Mouse (Mus musculus) MEL (cell line): ENCODE data around the gene Kctd20. TPM values are rescaled to one million over a fixed set of nuclear protein-coding genes. Genes with fewer than 3 reads are reported as not detected.
A peak's percentile ranks its signal among the peaks of the same experiment; 100 is the strongest.

Experiments
- DNase-seq: peaks from one replicate; pipeline ENCODE4 v3.0.0; 2011; ENCODE audit warnings: low read depth, low spot score
- H3K27ac ChIP-seq: 2 replicates; pipeline ENCODE4 v1.5.1; 2012; ENCODE audit warnings: low read depth, mild to moderate bottlenecking, control low read depth, low read length, moderate library complexity; ENCODE audit not compliant: control insufficient read depth
- H3K27me3 ChIP-seq, 2 experiments: fragments of 150-350 bp in 1 of 2; sonication (generic) in 1 of 2; 2 replicates each; pipeline ENCODE4 v1.6.1; 2012; ENCODE audit warnings: low read length in 2 of 2, mild to moderate bottlenecking in 2 of 2, improper control_type of control experiment in 1 of 2, moderate library complexity in 1 of 2; ENCODE audit not compliant: insufficient read depth in 2 of 2, control insufficient read depth in 1 of 2
- H3K36me3 ChIP-seq, 2 experiments: 2 replicates each; pipeline ENCODE4 v1.6.1; 2012 to 2014; ENCODE audit warnings: low read length in 2 of 2, improper control_type of control experiment in 1 of 2, inconsistent platforms in 1 of 2, mild to moderate bottlenecking in 1 of 2; ENCODE audit not compliant: insufficient read depth in 2 of 2, control insufficient read depth in 1 of 2
- H3K4me1 ChIP-seq, 2 experiments: fragments of 150-350 bp in 1 of 2; sonication (generic) in 1 of 2; 2 replicates each; pipeline ENCODE4 v1.6.1; 2012; ENCODE audit warnings: low read length in 2 of 2, improper control_type of control experiment in 1 of 2, mild to moderate bottlenecking in 1 of 2; ENCODE audit not compliant: insufficient read depth in 2 of 2, control insufficient read depth in 1 of 2
- H3K4me3 ChIP-seq, 2 experiments: fragments of 150-350 bp in 1 of 2; sonication (generic) in 1 of 2; 2 replicates each; pipeline ENCODE4 v1.5.1; 2012; ENCODE audit warnings: low read depth in 2 of 2, low read length in 2 of 2, mild to moderate bottlenecking in 2 of 2, moderate library complexity in 2 of 2, control low read depth in 1 of 2, improper control_type of control experiment in 1 of 2; ENCODE audit not compliant: control insufficient read depth in 1 of 2, insufficient read depth in 1 of 2
- H3K79me2 ChIP-seq: 2 replicates; pipeline ENCODE4 v1.6.1; 2012; ENCODE audit warnings: mild to moderate bottlenecking, low read length, moderate library complexity; ENCODE audit not compliant: control insufficient read depth, poor library complexity, insufficient read depth
- H3K9ac ChIP-seq: 2 replicates; pipeline ENCODE4 v1.6.1; 2012; ENCODE audit warnings: low read depth, mild to moderate bottlenecking, control low read depth, low read length, moderate library complexity; ENCODE audit not compliant: control insufficient read depth, poor library complexity, severe bottlenecking
- H3K9me3 ChIP-seq: fragments of 150-350 bp; sonication (generic); replicated peaks from 2 replicates; pipeline ENCODE4 v1.6.1; 2012; ENCODE audit warnings: mild to moderate bottlenecking, low read length, improper control_type of control experiment, moderate library complexity; ENCODE audit not compliant: insufficient read depth
- CHD2 ChIP-seq: IDR thresholded peaks from 2 replicates; pipeline ENCODE4 v1.6.1; 2011; ENCODE audit warnings: low read length, improper control_type of control experiment
- CTCF ChIP-seq, 3 experiments: IDR thresholded peaks in 2 of 3; conservative IDR thresholded peaks in 1 of 3; 2 replicates each; pipeline ENCODE4 v1.5.1; 2011 to 2012; ENCODE audit warnings: low read length in 3 of 3, low read depth in 2 of 3, mild to moderate bottlenecking in 2 of 3, improper control_type of control experiment in 1 of 3, inconsistent platforms in 1 of 3, mixed read lengths in 1 of 3, moderate library complexity in 1 of 3; ENCODE audit not compliant: control insufficient read depth in 1 of 3, insufficient read depth in 1 of 3, poor library complexity in 1 of 3, severe bottlenecking in 1 of 3
- E2F4 ChIP-seq: IDR thresholded peaks from 2 replicates; pipeline ENCODE4 v1.6.1; 2011; ENCODE audit warnings: low read depth, low read length, improper control_type of control experiment, borderline replicate concordance
- ELF1 ChIP-seq: IDR thresholded peaks from 2 replicates; pipeline ENCODE4 v1.6.1; 2014; ENCODE audit warnings: low read depth, mild to moderate bottlenecking, inconsistent platforms, low read length, improper control_type of control experiment, moderate library complexity
- ETS1 ChIP-seq: IDR thresholded peaks from 2 replicates; pipeline ENCODE4 v1.6.1; 2012; ENCODE audit warnings: low read depth, mild to moderate bottlenecking, inconsistent platforms, low read length, improper control_type of control experiment, moderate library complexity
- GATA1 ChIP-seq: IDR thresholded peaks from 2 replicates; pipeline ENCODE4 v1.6.1; 2011; ENCODE audit warnings: low read depth, low read length, improper control_type of control experiment
- JUND ChIP-seq: IDR thresholded peaks from 2 replicates; pipeline ENCODE4 v1.6.1; 2011; ENCODE audit warnings: low read depth, mild to moderate bottlenecking, improper control_type of control experiment, low read length
- MAFK ChIP-seq: IDR thresholded peaks from 2 replicates; pipeline ENCODE4 v1.6.1; 2011; ENCODE audit warnings: low read depth, mild to moderate bottlenecking, low read length, improper control_type of control experiment, borderline replicate concordance
- MAX ChIP-seq: IDR thresholded peaks from 2 replicates; pipeline ENCODE4 v1.6.1; 2011; ENCODE audit warnings: low read length, improper control_type of control experiment
- MAZ ChIP-seq: IDR thresholded peaks from 2 replicates; pipeline ENCODE4 v1.6.1; 2012; ENCODE audit warnings: low read depth, mild to moderate bottlenecking, inconsistent platforms, low read length, improper control_type of control experiment
- MXI1 ChIP-seq: IDR thresholded peaks from 2 replicates; pipeline ENCODE4 v1.6.1; 2011; ENCODE audit warnings: mild to moderate bottlenecking, low read depth, low read length, improper control_type of control experiment
- MYC ChIP-seq: IDR thresholded peaks from 2 replicates; pipeline ENCODE4 v1.6.1; 2011; ENCODE audit warnings: low read depth, mild to moderate bottlenecking, low read length, improper control_type of control experiment, moderate library complexity
- NRF1 ChIP-seq: IDR thresholded peaks from 2 replicates; pipeline ENCODE4 v1.6.1; 2014; ENCODE audit warnings: low read depth, mild to moderate bottlenecking, inconsistent platforms, low read length, improper control_type of control experiment, moderate library complexity; ENCODE audit not compliant: poor library complexity, insufficient read depth, severe bottlenecking
- POLR2A ChIP-seq, 2 experiments: IDR thresholded peaks; 2 replicates each; pipeline ENCODE4 v1.6.1; 2011 to 2012; ENCODE audit warnings: low read length in 2 of 2, mild to moderate bottlenecking in 2 of 2, control low read depth in 1 of 2, improper control_type of control experiment in 1 of 2, low read depth in 1 of 2, moderate library complexity in 1 of 2; ENCODE audit not compliant: control insufficient read depth in 1 of 2, insufficient read depth in 1 of 2, poor library complexity in 1 of 2
- POLR2AphosphoS2 ChIP-seq: IDR thresholded peaks from 2 replicates; pipeline ENCODE4 v1.6.1; 2011; ENCODE audit warnings: low read length, improper control_type of control experiment
- POLR2AphosphoS5 ChIP-seq: IDR thresholded peaks from 2 replicates; pipeline ENCODE4 v1.6.1; 2012; ENCODE audit warnings: low read depth, borderline replicate concordance, mild to moderate bottlenecking, inconsistent platforms, low read length, moderate library complexity, mixed read lengths
- RAD21 ChIP-seq: IDR thresholded peaks from 2 replicates; pipeline ENCODE4 v1.6.1; 2011; ENCODE audit warnings: mild to moderate bottlenecking, low read depth, low read length, improper control_type of control experiment
- RCOR1 ChIP-seq: IDR thresholded peaks from 2 replicates; pipeline ENCODE4 v1.6.1; 2012; ENCODE audit warnings: low read depth, mild to moderate bottlenecking, inconsistent platforms, low read length, improper control_type of control experiment
- TAL1 ChIP-seq: IDR thresholded peaks from 2 replicates; pipeline ENCODE4 v1.6.1; 2012; ENCODE audit warnings: mild to moderate bottlenecking, inconsistent platforms, low read length, moderate library complexity, mixed read lengths
- TBP ChIP-seq: IDR thresholded peaks from 2 replicates; pipeline ENCODE4 v1.8.0; 2011; ENCODE audit warnings: low read depth, low read length, improper control_type of control experiment
- ZC3H11A ChIP-seq: IDR thresholded peaks from 2 replicates; pipeline ENCODE4 v1.6.1; 2012; ENCODE audit warnings: low read depth, mild to moderate bottlenecking, inconsistent platforms, low read length, improper control_type of control experiment
- polyA plus RNA-seq, 2 experiments: library from polyadenylated mRNA; stranded (reverse) in 1 of 2; unstranded in 1 of 2; fragments of >175 nt in 1 of 2; fragments of >200 nt in 1 of 2; gene quantifications; 2 replicates each; pipeline versions ENCODE4 v1.2.1 to v1.2.4; 2012; ENCODE audit warnings: low replicate concordance in 2 of 2, low read depth in 1 of 2; ENCODE audit not compliant: insufficient read length in 2 of 2, insufficient read depth in 1 of 2, missing spikeins in 1 of 2
- total RNA-seq: library from RNA; depleted of rRNA; stranded (reverse); fragments of 300-350 nt; gene quantifications from 2 replicates; pipeline ENCODE4 v1.2.3, GENCODE M21; 2012

Gene Kctd20
- total and polyA plus RNA-seq, 3 experiments, result 41.8 to 65.4 TPM; not detected in 1

DNA sequence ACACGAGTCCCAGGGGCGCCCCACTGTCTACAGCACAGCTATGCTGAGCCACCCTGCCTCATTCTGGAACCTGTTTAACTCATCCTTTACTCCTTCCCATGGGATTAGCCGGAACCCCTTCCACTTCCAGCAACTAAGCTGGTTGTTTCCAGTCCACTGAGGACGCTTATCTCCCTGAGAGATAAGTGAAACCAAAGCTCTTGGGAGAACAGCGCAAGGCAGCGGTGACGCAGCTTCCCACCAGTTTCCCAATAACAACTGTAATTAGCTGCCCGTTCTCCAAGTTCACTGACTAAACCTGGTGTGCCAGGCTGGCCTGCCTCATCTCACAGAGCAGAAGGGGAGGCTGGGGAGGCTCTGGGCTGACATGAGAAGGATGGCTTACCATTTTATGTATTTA lies 30.7 kb upstream of the Kctd20 start (continued):
- no peak for TF ChIP-seq E2F4
- TF ChIP-seq GATA1, result peak; percentile 68; the same call in 1 of the 2 replicates
- TF ChIP-seq CHD2, result no peak
- TF ChIP-seq MXI1, result no peak
- no peak for TF ChIP-seq ELF1
- no peak for TF ChIP-seq RAD21
- TF ChIP-seq TAL1, result no peak
- TF ChIP-seq RCOR1, result 0 out of 2 replicates have a peak, but pooled peaks have one; percentile 34
- TF ChIP-seq TBP, result no peak
- TF ChIP-seq ETS1, result peak; percentile 31; the same call in 1 of the 2 replicates

DNA sequence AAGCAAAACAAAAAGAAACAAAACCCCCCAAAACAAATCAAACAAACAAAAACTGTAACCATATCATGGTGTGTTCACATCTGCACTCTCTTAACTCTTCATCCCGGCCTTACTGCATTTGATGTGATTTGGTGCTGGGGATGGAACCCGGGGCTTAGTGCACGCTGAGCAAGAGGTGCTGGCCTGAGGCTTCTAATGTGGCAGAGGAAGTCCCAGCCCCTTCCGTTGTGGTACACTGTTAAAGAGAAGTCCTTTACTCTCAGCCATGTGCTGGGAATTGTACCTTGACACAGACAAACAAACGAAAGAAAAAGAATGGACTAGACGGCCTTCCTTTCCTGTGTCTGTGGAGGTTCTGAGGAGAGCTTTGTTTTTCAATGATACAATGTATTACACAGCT lies 29.7 kb upstream of the Kctd20 start:
- no peaks in the 10 kb centered on the region for H3K79me2 ChIP-seq
- no peak for DNase-seq
- TF ChIP-seq POLR2AphosphoS5 (no peak), NRF1 (no peak), MAZ (no peak), POLR2AphosphoS2 (no peak), CHD2 (no peak), JUND (no peak), RAD21 (no peak), POLR2A (IDR thresholded peaks at IDR 0.05; ENCODE audit: control insufficient read depth in 1 of 2, insufficient read depth in 1 of 2, low read depth in 1 of 2, low read length in 2 of 2, poor library complexity in 1 of 2) (no peak), CTCF (IDR thresholded peaks at IDR 0.05 in 2 of 3, conservative IDR thresholded peaks at IDR 0.05 in 1 of 3; ENCODE audit: control insufficient read depth in 1 of 3, insufficient read depth in 1 of 3, low read depth in 2 of 3, low read length in 3 of 3, poor library complexity in 1 of 3, severe bottlenecking in 1 of 3) (no peak), MYC (no peak), ELF1 (no peak), TBP (no peak), MAFK (no peak), MAX (no peak), ZC3H11A (no peak)
- H3K4me3 ChIP-seq, result no peak overlapping the region
- no peaks in the 10 kb centered on the region for H3K9me3 ChIP-seq
- no peak overlapping the region for H3K27ac ChIP-seq
- H3K36me3 ChIP-seq, result no peaks in the 10 kb centered on the region
- H3K4me1 ChIP-seq, result peaks cover 0 to 3% of the 10 kb centered on the region in 2 experiments; a peak in 3 of 4 replicates
- no peaks in the 10 kb centered on the region for H3K27me3 ChIP-seq
- H3K9ac ChIP-seq, result no peak overlapping the region
